Mouse (Mus musculus) megakaryocyte progenitor cell, adult 5-6 weeks (primary cell): ENCODE data around the gene Osbp2. TPM values are rescaled to one million over a fixed set of nuclear protein-coding genes. Genes with fewer than 3 reads are reported as not detected.

ENCODE experiments used
- ATAC-seq: replicated peaks from 2 replicates; pipeline ENCODE4 v1.8.0; 2016; ENCODE audit warnings: mild to moderate bottlenecking, moderate TSS enrichment, inconsistent platforms; ENCODE audit not compliant: poor library complexity
- total RNA-seq, 2 experiments: library from RNA; stranded (forward) in 1 of 2; stranded (reverse) in 1 of 2; fragments of 157-497, 149-512 nt in 1 of 2; fragments of 200-1000 nt in 1 of 2; gene quantifications; 2 replicates each; pipeline versions ENCODE4 v1.2.3 to v1.2.4; 2015 to 2017

Gene Osbp2
- total RNA-seq, 2 experiments from 2014 or later = not detected

GRCm38 (mm10) chr11:3764352-3764751, 99.4 kb downstream of the Osbp2 start:
- ATAC-seq = no peak

GRCm38 (mm10) chr11:3761775-3762501, 101.8 kb downstream of the Osbp2 start:
- no peak for ATAC-seq

- ATAC-seq = no peak
These were observed 102.4 kb downstream of the Osbp2 start for GRCm38 (mm10) chr11:3761339-3761738.

- no peak for ATAC-seq
These were observed 104.3 kb downstream of the Osbp2 start for GRCm38 (mm10) chr11:3759433-3759832.

- ATAC-seq = no peak
These were observed 108.4 kb downstream of the Osbp2 start for GRCm38 (mm10) chr11:3755341-3755740.

- ATAC-seq = no peak
These were observed 109.0 kb downstream of the Osbp2 start for GRCm38 (mm10) chr11:3754685-3755084.

- ATAC-seq = no peak
These were observed 109.8 kb downstream of the Osbp2 start for GRCm38 (mm10) chr11:3753897-3754296.

- no peak for ATAC-seq
These were observed 110.9 kb downstream of the Osbp2 start for GRCm38 (mm10) chr11:3752766-3753165.

- ATAC-seq = 0 out of 2 replicates have a peak, but pooled peaks have one; percentile 17
These were observed 113.9 kb downstream of the Osbp2 start for GRCm38 (mm10) chr11:3749831-3750230.

GRCm38 (mm10) chr11:3742449-3742848, 121.3 kb downstream of the Osbp2 start:
- no peak for ATAC-seq

GRCm38 (mm10) chr11:3741183-3741582, 122.5 kb downstream of the Osbp2 start:
- ATAC-seq = no peak

- no peak for ATAC-seq
These were observed 124.9 kb downstream of the Osbp2 start for GRCm38 (mm10) chr11:3738778-3739177.

- no peak for ATAC-seq
These were observed 128.0 kb downstream of the Osbp2 start for GRCm38 (mm10) chr11:3735715-3736114.

GRCm38 (mm10) chr11:3733933-3734636, 129.6 kb downstream of the Osbp2 start:
- no peak for ATAC-seq

GRCm38 (mm10) chr11:3731469-3731868, 132.2 kb downstream of the Osbp2 start:
- no peak for ATAC-seq

- no peak for ATAC-seq
These were observed 136.1 kb downstream of the Osbp2 start for GRCm38 (mm10) chr11:3727438-3728105.

- ATAC-seq = no peak
These were observed 138.2 kb downstream of the Osbp2 start for GRCm38 (mm10) chr11:3725331-3726054.

GRCm38 (mm10) chr11:3724726-3725125, 139.0 kb downstream of the Osbp2 start:
- ATAC-seq = no peak

- no peak for ATAC-seq
These were observed 139.8 kb downstream of the Osbp2 start for GRCm38 (mm10) chr11:3723910-3724309.

- no peak for ATAC-seq
These were observed 140.8 kb downstream of the Osbp2 start for GRCm38 (mm10) chr11:3722861-3723260.

- no peak for ATAC-seq
These were observed 141.7 kb downstream of the Osbp2 start for GRCm38 (mm10) chr11:3722036-3722435.
